Mouse (Mus musculus): ENCODE data around the gene Aph1a. TPM values are rescaled to one million over a fixed set of nuclear protein-coding genes. Genes with fewer than 3 reads are reported as not detected.

The Aph1a gene
- polyA plus RNA-seq, 1 experiment from 2014 or later: 32.7 TPM

- H3K27ac ChIP-seq (ENCODE audit: low read length): peak overlapping the region; percentile 93; the same call in 1 of the 2 replicates
- no peaks in the 10 kb centered on the region for H3K9me3 ChIP-seq (ENCODE audit: control insufficient read depth, low read depth, low read length)
- H3K4me3 ChIP-seq (ENCODE audit: low read depth, low read length): peak overlapping the region; percentile 74
- H3K27me3 ChIP-seq (ENCODE audit: control insufficient read depth, insufficient read depth, low read length): no peaks in the 10 kb centered on the region
- 0 out of 2 replicates have a peak, but pooled peaks cover 3% of the 10 kb centered on the region for H3K4me1 ChIP-seq (ENCODE audit: control insufficient read depth, insufficient read depth, low read length)
- no peak for ATAC-seq (ENCODE audit: insufficient number of reproducible peaks, insufficient read depth, low FRiP score, low read depth)
- H3K4me2 ChIP-seq (replicated peaks; ENCODE audit: low read depth, low read length): peak overlapping the region; percentile 59
- 1% methylated on average over 5 of the region's 5 CpGs for WGBS
- peak overlapping the region; percentile 96 for H3K9ac ChIP-seq (replicated peaks; ENCODE audit: low read depth, low read length)
- H3K36me3 ChIP-seq (ENCODE audit: control insufficient read depth, insufficient read depth, low read length): peaks cover 15% of the 10 kb centered on the region
Observed at GRCm38 (mm10) chr3:95930471-95930789, 36.7 kb downstream of the Aph1a start.

GRCm38 (mm10) chr3:95931471-95931870 lies 37.7 kb downstream of the Aph1a start:
- Histone ChIP-seq H3K4me3 (ENCODE audit: low read depth, low read length) (no peak overlapping the region), H3K36me3 (ENCODE audit: control insufficient read depth, insufficient read depth, low read length) (peaks cover 17% of the 10 kb centered on the region), H3K4me1 (ENCODE audit: control insufficient read depth, insufficient read depth, low read length) (0 out of 2 replicates have a peak, but pooled peaks cover 3% of the 10 kb centered on the region), H3K27ac (ENCODE audit: low read length) (no peak overlapping the region), H3K27me3 (ENCODE audit: control insufficient read depth, insufficient read depth, low read length) (no peaks in the 10 kb centered on the region), H3K9me3 (ENCODE audit: control insufficient read depth, low read depth, low read length) (no peaks in the 10 kb centered on the region), H3K4me2 (replicated peaks; ENCODE audit: low read depth, low read length) (no peak overlapping the region), H3K9ac (replicated peaks; ENCODE audit: low read depth, low read length) (no peak overlapping the region)
- WGBS: 88% methylated on average over 1 of the region's 1 CpGs
- ATAC-seq (ENCODE audit: insufficient number of reproducible peaks, insufficient read depth, low FRiP score, low read depth): no peak

GRCm38 (mm10) chr3:95932157-95932556 lies 38.4 kb downstream of the Aph1a start:
- peaks cover 24% of the 10 kb centered on the region for H3K36me3 ChIP-seq (ENCODE audit: control insufficient read depth, insufficient read depth, low read length)
- no peaks in the 10 kb centered on the region for H3K9me3 ChIP-seq (ENCODE audit: control insufficient read depth, low read depth, low read length)
- no peak overlapping the region for H3K9ac ChIP-seq (replicated peaks; ENCODE audit: low read depth, low read length)
- no peak overlapping the region for H3K4me2 ChIP-seq (replicated peaks; ENCODE audit: low read depth, low read length)
- no peaks in the 10 kb centered on the region for H3K27me3 ChIP-seq (ENCODE audit: control insufficient read depth, insufficient read depth, low read length)
- no peak overlapping the region for H3K27ac ChIP-seq (ENCODE audit: low read length)
- 0 out of 2 replicates have a peak, but pooled peaks cover 3% of the 10 kb centered on the region for H3K4me1 ChIP-seq (ENCODE audit: control insufficient read depth, insufficient read depth, low read length)
- no peak overlapping the region for H3K4me3 ChIP-seq (ENCODE audit: low read depth, low read length)
- no peak for ATAC-seq (ENCODE audit: insufficient number of reproducible peaks, insufficient read depth, low FRiP score, low read depth)
- WGBS: 65% methylated on average over 1 of the region's 1 CpGs

GRCm38 (mm10) chr3:95932566-95932965 lies 38.8 kb downstream of the Aph1a start:
- no peak for ATAC-seq (ENCODE audit: insufficient number of reproducible peaks, insufficient read depth, low FRiP score, low read depth)
- H3K4me3 ChIP-seq (ENCODE audit: low read depth, low read length): no peak overlapping the region
- 86% methylated on average over 7 of the region's 7 CpGs for WGBS
- H3K9ac ChIP-seq (replicated peaks; ENCODE audit: low read depth, low read length): no peak overlapping the region
- H3K4me2 ChIP-seq (replicated peaks; ENCODE audit: low read depth, low read length): no peak overlapping the region
- no peaks in the 10 kb centered on the region for H3K9me3 ChIP-seq (ENCODE audit: control insufficient read depth, low read depth, low read length)
- no peaks in the 10 kb centered on the region for H3K27me3 ChIP-seq (ENCODE audit: control insufficient read depth, insufficient read depth, low read length)
- no peak overlapping the region for H3K27ac ChIP-seq (ENCODE audit: low read length)
- H3K36me3 ChIP-seq (ENCODE audit: control insufficient read depth, insufficient read depth, low read length): peaks cover 28% of the 10 kb centered on the region
- 0 out of 2 replicates have a peak, but pooled peaks cover 3% of the 10 kb centered on the region for H3K4me1 ChIP-seq (ENCODE audit: control insufficient read depth, insufficient read depth, low read length)

GRCm38 (mm10) chr3:95933111-95933750 lies 39.5 kb downstream of the Aph1a start:
- H3K9ac ChIP-seq (replicated peaks; ENCODE audit: low read depth, low read length): no peak overlapping the region
- H3K4me1 ChIP-seq (ENCODE audit: control insufficient read depth, insufficient read depth, low read length): 0 out of 2 replicates have a peak, but pooled peaks cover 3% of the 10 kb centered on the region
- H3K9me3 ChIP-seq (ENCODE audit: control insufficient read depth, low read depth, low read length): no peaks in the 10 kb centered on the region
- no peaks in the 10 kb centered on the region for H3K27me3 ChIP-seq (ENCODE audit: control insufficient read depth, insufficient read depth, low read length)
- peaks cover 35% of the 10 kb centered on the region for H3K36me3 ChIP-seq (ENCODE audit: control insufficient read depth, insufficient read depth, low read length)
- 90% methylated on average over 7 of the region's 7 CpGs for WGBS
- H3K4me3 ChIP-seq (ENCODE audit: low read depth, low read length): no peak overlapping the region
- H3K27ac ChIP-seq (ENCODE audit: low read length): no peak overlapping the region
- no peak for ATAC-seq (ENCODE audit: insufficient number of reproducible peaks, insufficient read depth, low FRiP score, low read depth)
- H3K4me2 ChIP-seq (replicated peaks; ENCODE audit: low read depth, low read length): no peak overlapping the region

- H3K4me1 ChIP-seq (ENCODE audit: control insufficient read depth, insufficient read depth, low read length): 0 out of 2 replicates have a peak, but pooled peaks cover 3% of the 10 kb centered on the region
- H3K36me3 ChIP-seq (ENCODE audit: control insufficient read depth, insufficient read depth, low read length): peaks cover 47% of the 10 kb centered on the region
Observed at GRCm38 (mm10) chr3:95934448-95934847, 40.7 kb downstream of the Aph1a start.

GRCm38 (mm10) chr3:95938217-95938616 lies 44.4 kb downstream of the Aph1a start:
- Histone ChIP-seq H3K4me3 (ENCODE audit: low read depth, low read length) (no peak overlapping the region), H3K27ac (ENCODE audit: low read length) (no peak overlapping the region), H3K4me1 (ENCODE audit: control insufficient read depth, insufficient read depth, low read length) (no peaks in the 10 kb centered on the region), H3K36me3 (ENCODE audit: control insufficient read depth, insufficient read depth, low read length) (peaks cover 79% of the 10 kb centered on the region), H3K27me3 (ENCODE audit: control insufficient read depth, insufficient read depth, low read length) (no peaks in the 10 kb centered on the region), H3K9me3 (ENCODE audit: control insufficient read depth, low read depth, low read length) (no peaks in the 10 kb centered on the region), H3K4me2 (replicated peaks; ENCODE audit: low read depth, low read length) (no peak overlapping the region), H3K9ac (replicated peaks; ENCODE audit: low read depth, low read length) (no peak overlapping the region)
- WGBS: 97% methylated on average over 8 of the region's 8 CpGs
- no peak for ATAC-seq (ENCODE audit: insufficient number of reproducible peaks, insufficient read depth, low FRiP score, low read depth)

More at GRCm38 (mm10) chr3:95934448-95934847, 40.7 kb downstream of the Aph1a start:
- no peak overlapping the region for H3K4me3 ChIP-seq (ENCODE audit: low read depth, low read length)
- WGBS: 90% methylated on average over 1 of the region's 1 CpGs
- H3K27ac ChIP-seq (ENCODE audit: low read length): no peak overlapping the region
- H3K4me2 ChIP-seq (replicated peaks; ENCODE audit: low read depth, low read length): no peak overlapping the region
- no peaks in the 10 kb centered on the region for H3K27me3 ChIP-seq (ENCODE audit: control insufficient read depth, insufficient read depth, low read length)
- no peaks in the 10 kb centered on the region for H3K9me3 ChIP-seq (ENCODE audit: control insufficient read depth, low read depth, low read length)
- no peak overlapping the region for H3K9ac ChIP-seq (replicated peaks; ENCODE audit: low read depth, low read length)
- ATAC-seq (ENCODE audit: insufficient number of reproducible peaks, insufficient read depth, low FRiP score, low read depth): no peak

- no peaks in the 10 kb centered on the region for H3K4me1 ChIP-seq (ENCODE audit: control insufficient read depth, insufficient read depth, low read length)
- 94% methylated on average over 15 of the region's 15 CpGs for WGBS
- no peaks in the 10 kb centered on the region for H3K27me3 ChIP-seq (ENCODE audit: control insufficient read depth, insufficient read depth, low read length)
- H3K4me3 ChIP-seq (ENCODE audit: low read depth, low read length): no peak overlapping the region
- no peak for ATAC-seq (ENCODE audit: insufficient number of reproducible peaks, insufficient read depth, low FRiP score, low read depth)
- H3K9ac ChIP-seq (replicated peaks; ENCODE audit: low read depth, low read length): no peak overlapping the region
- peaks cover 82% of the 10 kb centered on the region for H3K36me3 ChIP-seq (ENCODE audit: control insufficient read depth, insufficient read depth, low read length)
- H3K4me2 ChIP-seq (replicated peaks; ENCODE audit: low read depth, low read length): no peak overlapping the region
- H3K27ac ChIP-seq (ENCODE audit: low read length): no peak overlapping the region
- no peaks in the 10 kb centered on the region for H3K9me3 ChIP-seq (ENCODE audit: control insufficient read depth, low read depth, low read length)
Observed at GRCm38 (mm10) chr3:95938835-95939234, 45.1 kb downstream of the Aph1a start.

- Histone ChIP-seq H3K4me1 (ENCODE audit: control insufficient read depth, insufficient read depth, low read length) (no peaks in the 10 kb centered on the region), H3K9me3 (ENCODE audit: control insufficient read depth, low read depth, low read length) (no peaks in the 10 kb centered on the region), H3K9ac (replicated peaks; ENCODE audit: low read depth, low read length) (no peak overlapping the region), H3K27ac (ENCODE audit: low read length) (no peak overlapping the region), H3K36me3 (ENCODE audit: control insufficient read depth, insufficient read depth, low read length) (peaks cover 75% of the 10 kb centered on the region), H3K4me3 (ENCODE audit: low read depth, low read length) (no peak overlapping the region), H3K27me3 (ENCODE audit: control insufficient read depth, insufficient read depth, low read length) (no peaks in the 10 kb centered on the region), H3K4me2 (replicated peaks; ENCODE audit: low read depth, low read length) (no peak overlapping the region)
- 88% methylated on average over 6 of the region's 6 CpGs for WGBS
- ATAC-seq (ENCODE audit: insufficient number of reproducible peaks, insufficient read depth, low FRiP score, low read depth): no peak
Observed at GRCm38 (mm10) chr3:95942749-95943148, 49.0 kb downstream of the Aph1a start.
